28 mouse cellular contexts compared by ENCODE assay signal in genomic region chr2:28620522-28620921, GRCm38 (mm10). TPM values are rescaled to one million over a fixed set of nuclear protein-coding genes. Genes with fewer than 3 reads are reported as not detected.
A peak's percentile ranks its signal among the peaks of the same experiment; 100 is the strongest.
DNase-seq lines count a peak whose midpoint lies in the region; ATAC-seq and TF ChIP-seq lines count a peak whose summit lies in the region.
"Had no signal": no experiment of that assay in that cellular context is flagged by ENCODE, and none has a peak within 500 bp of the region (broad histone marks: within the 10 kb centered on the region; RNA-seq: fewer than 3 reads in every experiment).

No protein-coding gene starts in this region.

- DNase-seq in heart, postnatal 14 days = no peak
- DNase-seq in spleen, postnatal 4 days (ENCODE audit: low spot score in 2 of 2) = peak; percentile 28 to 69
- no peak for DNase-seq in spleen, adult 12 weeks (ENCODE audit: low spot score)
- DNase-seq in liver = peak; percentile 48
- no peak for DNase-seq in liver, postnatal 0 days
- no peak for DNase-seq in testis, postnatal 14 days (ENCODE audit: low spot score)
- no peak for DNase-seq in right cerebral cortex, postnatal 36 days (ENCODE audit: low spot score in 2 of 2)
- DNase-seq: adrenal gland, postnatal 10 days; B cell, adult 2 months; cerebellum, postnatal 10 days; embryo, embryonic 11 days; gastrocnemius, postnatal 10 days; kidney, postnatal 4 days; lung, adult 2 months; midbrain, embryonic 14.5 days; thymus, postnatal 25 days had no signal

- peak overlapping the region; percentile 23 for H3K4me3 ChIP-seq in heart, embryonic 12.5 days
- peak overlapping the region; percentile 62 for H3K4me3 ChIP-seq in liver, postnatal 0 days (ENCODE audit: low read depth, low read length)
- H3K4me3 ChIP-seq: hindbrain, embryonic 15.5 days; myocyte had no signal

- peak overlapping the region; percentile 49; the same call in 1 of the 2 replicates for H3K4me2 ChIP-seq in heart, embryonic 12.5 days
- H3K4me2 ChIP-seq in liver, postnatal 0 days (ENCODE audit: low read depth, low read length) = peak overlapping the region; percentile 73
- H3K4me2 ChIP-seq: hindbrain, embryonic 15.5 days; kidney, embryonic 15.5 days had no signal

- no peaks in the 10 kb centered on the region for H3K36me3 ChIP-seq in heart, embryonic 12.5 days
- H3K36me3 ChIP-seq in liver, postnatal 0 days (replicated peaks; ENCODE audit: insufficient read depth, low read length) = no peaks in the 10 kb centered on the region; the same call in 1 of the 2 replicates
- H3K36me3 ChIP-seq: hindbrain, embryonic 15.5 days; kidney, embryonic 15.5 days had no signal

- intact Hi-C loops in heart, postnatal 14 days (cut with DNase I) = no loop called here

- peaks cover 3% of the 10 kb centered on the region for H3K9me3 ChIP-seq in heart, embryonic 12.5 days (replicated peaks)
- H3K9me3 ChIP-seq in liver, postnatal 0 days (ENCODE audit: low read length) = no peaks in the 10 kb centered on the region
- H3K9me3 ChIP-seq: hindbrain, embryonic 15.5 days; kidney, embryonic 15.5 days had no signal

- no peak for ATAC-seq in heart, embryonic 12.5 days (ENCODE audit: insufficient number of reproducible peaks, low FRiP score)
- no peak for ATAC-seq in liver, postnatal 0 days
- ATAC-seq: forebrain, embryonic 14.5 days; intestine, postnatal 0 days; Patski had no signal

- H3K9ac ChIP-seq in heart, embryonic 12.5 days = no peak overlapping the region
- H3K9ac ChIP-seq in liver, postnatal 0 days (replicated peaks) = peak overlapping the region; percentile 70
- H3K9ac ChIP-seq: hindbrain, embryonic 15.5 days; kidney, embryonic 15.5 days had no signal

- peaks cover 20% of the 10 kb centered on the region for H3K4me1 ChIP-seq in heart, embryonic 12.5 days (replicated peaks)
- H3K4me1 ChIP-seq in liver, postnatal 0 days (ENCODE audit: insufficient read depth) = peaks cover 37% of the 10 kb centered on the region
- H3K4me1 ChIP-seq: hindbrain, embryonic 15.5 days had no signal

- peaks cover 28% of the 10 kb centered on the region for H3K27me3 ChIP-seq in heart, embryonic 12.5 days (replicated peaks)
- H3K27me3 ChIP-seq in liver, postnatal 0 days (ENCODE audit: insufficient read depth, low read length) = peaks cover 3% of the 10 kb centered on the region; the same call in 1 of the 2 replicates

- no peak for TF ChIP-seq CTCF in liver, postnatal 0 days (IDR thresholded peaks at IDR 0.05; ENCODE audit: low read depth)

- H3K27ac ChIP-seq in heart, embryonic 12.5 days (ENCODE audit: poor library complexity, severe bottlenecking) = no peak overlapping the region
- peak overlapping the region; percentile 90 for H3K27ac ChIP-seq in liver, postnatal 0 days (ENCODE audit: low read depth)
- H3K27ac ChIP-seq: hindbrain, embryonic 15.5 days; kidney, embryonic 15.5 days had no signal

- TF ChIP-seq EP300 in liver, postnatal 0 days (IDR thresholded peaks at IDR 0.05; ENCODE audit: low read depth) = no peak

- WGBS in heart, embryonic 12.5 days = 55% methylated on average over 10 of the region's 10 CpGs
- 42% methylated on average over 10 of the region's 10 CpGs for WGBS in liver, postnatal 0 days (ENCODE audit: insufficient replicate concordance)

RNA-seq across cellular contexts. Expression of gene Gfi1b, which starts 1.3 kb away (rescaled TPM):
- polyA plus RNA-seq in heart, embryonic 12.5 days (2016; fragmentation: Nextera tagmentation; extraction: Ambion mirVana) = 3.9 and 5.6 TPM in 2 replicates
- total RNA-seq in heart, postnatal 14 days (2021) = not detected
- polyA plus RNA-seq in liver, postnatal 0 days (2015; fragmentation: Nextera tagmentation; extraction: Ambion mirVana) = 48.9 and 52.2 TPM in 2 replicates
- total RNA-seq: layer of hippocampus, postnatal 10 days; left cerebral cortex, adult 8-10 months had no signal
- polyA plus RNA-seq: forebrain, embryonic 14.5 days; intestine, postnatal 0 days; myocyte; neural tube, embryonic 14.5 days; Patski had no signal

RNA-seq across cellular contexts. Expression of gene Tsc1, which starts 20.5 kb away (rescaled TPM):
- 16.7 and 17.6 TPM in 2 replicates for polyA plus RNA-seq in heart, embryonic 12.5 days (2016; fragmentation: Nextera tagmentation; extraction: Ambion mirVana)
- total RNA-seq in heart, postnatal 14 days (2021) = 10 to 100 TPM; 19.4 to 20.4 TPM
- 3.7 TPM in 2 replicates for polyA plus RNA-seq in liver, postnatal 0 days (2015; fragmentation: Nextera tagmentation; extraction: Ambion mirVana)

RNA-seq across cellular contexts. Expression of gene Gtf3c5, which starts 37.0 kb away (rescaled TPM):
- 32.5 and 34.2 TPM in 2 replicates for polyA plus RNA-seq in heart, embryonic 12.5 days (2016; fragmentation: Nextera tagmentation; extraction: Ambion mirVana)
- 10 to 100 TPM in 1 of 2 experiments, 1 to 10 TPM in 1; 9.8 to 10.9 TPM for total RNA-seq in heart, postnatal 14 days (2021)
- polyA plus RNA-seq in liver, postnatal 0 days (2015; fragmentation: Nextera tagmentation; extraction: Ambion mirVana) = 4.5 and 5.8 TPM in 2 replicates

RNA-seq across cellular contexts. Expression of gene Cel, which starts 57.3 kb away (rescaled TPM):
- not detected in 2 replicates for polyA plus RNA-seq in heart, embryonic 12.5 days (2016; fragmentation: Nextera tagmentation; extraction: Ambion mirVana)
- not detected for total RNA-seq in heart, postnatal 14 days (2021)
- 4.7 TPM in 1 of 2 replicates, not detected in the other for polyA plus RNA-seq in liver, postnatal 0 days (2015; fragmentation: Nextera tagmentation; extraction: Ambion mirVana)
- total RNA-seq: gastrocnemius, postnatal 10 days; layer of hippocampus, postnatal 10 days; left cerebral cortex, adult 8-10 months had no signal
- polyA plus RNA-seq: forebrain, embryonic 14.5 days; heart, postnatal 0 days; limb, embryonic 11.5 days; midbrain, embryonic 14.5 days; myocyte; neural tube, embryonic 14.5 days; Patski had no signal

Comparison
In these comparisons a context has a peak if more than half of its experiments do, and no peak if none do; other contexts are left out.
1. DNase-seq: peak in spleen, postnatal 4 days (2 of 2) and liver (single experiment); none in heart, postnatal 14 days (0 of 2), spleen, adult 12 weeks (single experiment), liver, postnatal 0 days (single experiment), testis, postnatal 14 days (single experiment) and right cerebral cortex, postnatal 36 days (0 of 2).